Mouse (Mus musculus): ENCODE data around the gene Isl1.

Isl1 gene

DNA sequence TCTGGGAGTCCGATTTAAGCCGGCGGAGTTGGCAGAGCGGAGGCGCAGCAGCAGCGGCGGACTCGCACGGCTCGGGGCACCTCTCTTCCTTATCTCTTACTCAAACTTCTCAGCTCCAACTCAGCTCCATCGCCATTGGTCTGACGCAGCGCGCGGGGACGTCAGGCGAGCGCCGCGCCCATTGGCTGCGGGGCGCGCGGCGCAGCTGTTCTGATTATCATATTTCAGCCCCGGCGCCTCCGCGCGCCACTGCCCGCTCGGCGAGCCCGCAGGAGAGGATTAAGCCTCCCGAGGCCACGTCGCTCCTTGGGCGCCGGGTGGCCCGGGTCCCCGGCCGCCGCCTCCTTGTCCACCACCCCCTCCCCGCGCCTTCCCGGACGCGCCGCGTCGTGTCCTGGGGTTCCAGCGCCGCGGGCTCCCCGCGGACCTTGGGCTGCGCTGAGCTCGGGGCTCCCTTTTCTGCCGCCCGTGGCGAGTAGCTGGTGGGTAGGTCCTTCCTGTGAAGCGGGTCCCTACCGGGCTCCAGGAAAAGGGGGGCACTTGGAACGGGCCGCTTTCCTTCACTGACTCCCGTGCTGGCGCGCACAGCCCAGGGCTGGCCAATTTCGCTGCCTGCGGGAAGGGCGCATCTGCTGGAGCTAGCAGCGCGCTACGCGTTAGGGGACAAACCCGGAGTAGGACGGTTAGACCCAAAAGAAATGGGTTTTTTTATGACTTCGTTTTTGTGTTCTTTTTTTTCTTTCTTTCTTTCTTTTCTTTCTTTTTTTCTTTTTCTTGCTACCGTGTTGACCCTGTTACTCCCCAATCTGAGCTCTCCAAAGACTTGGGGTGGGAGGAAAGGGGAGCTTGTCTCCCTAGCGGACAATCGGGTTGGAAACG, at the start of gene Isl1:
Gene Isl1, minus strand, starts transcription at position 106 of the 879 bp plus-strand sequence.
- DNase-seq, result no peak

DNA sequence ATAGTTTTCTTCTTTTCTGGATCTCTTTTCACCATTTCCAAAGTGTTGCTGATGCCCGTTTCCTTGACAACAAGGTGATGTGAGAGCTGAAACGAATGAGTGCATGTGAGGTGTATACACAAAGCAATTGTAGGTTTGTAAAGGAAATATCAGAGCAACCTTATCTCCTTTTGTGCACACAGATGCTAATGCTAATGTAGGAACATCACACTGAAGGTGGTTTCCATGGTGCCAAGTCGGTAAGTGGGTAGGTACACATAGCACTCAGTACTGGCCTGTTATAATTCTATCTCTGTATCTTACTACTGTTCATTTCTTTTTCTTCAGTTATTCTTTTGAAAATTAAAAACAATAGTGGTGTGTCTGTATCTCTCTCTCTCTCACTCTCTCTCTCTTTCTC, 26.3 kb upstream of the Isl1 start:
- DNase-seq, result no peak

DNA sequence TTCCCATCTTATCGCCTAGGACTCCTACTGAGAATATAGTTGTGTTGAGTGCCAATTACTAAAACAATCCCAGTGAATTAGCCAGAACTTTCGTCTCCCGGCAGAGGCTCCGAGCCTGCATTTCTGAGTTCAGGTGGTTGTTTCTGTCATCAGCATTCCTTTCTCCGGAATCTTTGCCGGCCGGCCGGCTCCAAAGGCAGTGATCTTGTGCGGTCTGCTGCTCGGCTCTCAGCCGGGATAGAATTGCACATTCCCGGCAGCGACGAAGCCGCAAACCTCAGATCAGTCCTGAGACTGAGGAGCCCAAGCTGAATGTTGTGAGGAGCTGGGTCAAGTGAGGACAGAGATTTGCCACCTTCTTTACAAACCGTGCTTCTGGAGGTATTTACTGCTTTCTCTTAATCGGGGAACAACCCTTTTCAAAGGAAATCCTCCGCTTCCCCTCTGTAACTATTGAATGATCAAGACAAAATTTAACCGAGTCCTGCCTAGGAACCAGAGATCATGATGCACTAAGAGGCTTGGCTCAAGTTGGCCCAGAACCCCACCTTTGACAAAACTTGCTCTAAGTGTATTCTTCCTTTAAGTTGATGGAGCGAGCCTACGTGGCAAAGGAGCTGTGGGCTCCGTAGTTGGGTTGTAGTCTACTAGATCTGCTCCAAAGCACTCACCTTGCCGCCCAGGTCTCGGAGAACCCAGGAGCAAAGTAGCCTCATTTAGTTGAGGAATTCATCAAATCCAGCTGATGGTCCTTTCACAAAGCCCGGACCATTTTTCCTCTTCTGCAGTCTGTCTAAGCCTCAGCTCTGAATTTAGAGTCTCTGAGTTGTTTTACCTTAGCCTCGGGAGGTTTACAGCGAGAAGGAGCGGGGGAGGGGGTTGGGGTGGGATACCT, 4.4 kb upstream of the Isl1 start:
- no peak for DNase-seq

DNA sequence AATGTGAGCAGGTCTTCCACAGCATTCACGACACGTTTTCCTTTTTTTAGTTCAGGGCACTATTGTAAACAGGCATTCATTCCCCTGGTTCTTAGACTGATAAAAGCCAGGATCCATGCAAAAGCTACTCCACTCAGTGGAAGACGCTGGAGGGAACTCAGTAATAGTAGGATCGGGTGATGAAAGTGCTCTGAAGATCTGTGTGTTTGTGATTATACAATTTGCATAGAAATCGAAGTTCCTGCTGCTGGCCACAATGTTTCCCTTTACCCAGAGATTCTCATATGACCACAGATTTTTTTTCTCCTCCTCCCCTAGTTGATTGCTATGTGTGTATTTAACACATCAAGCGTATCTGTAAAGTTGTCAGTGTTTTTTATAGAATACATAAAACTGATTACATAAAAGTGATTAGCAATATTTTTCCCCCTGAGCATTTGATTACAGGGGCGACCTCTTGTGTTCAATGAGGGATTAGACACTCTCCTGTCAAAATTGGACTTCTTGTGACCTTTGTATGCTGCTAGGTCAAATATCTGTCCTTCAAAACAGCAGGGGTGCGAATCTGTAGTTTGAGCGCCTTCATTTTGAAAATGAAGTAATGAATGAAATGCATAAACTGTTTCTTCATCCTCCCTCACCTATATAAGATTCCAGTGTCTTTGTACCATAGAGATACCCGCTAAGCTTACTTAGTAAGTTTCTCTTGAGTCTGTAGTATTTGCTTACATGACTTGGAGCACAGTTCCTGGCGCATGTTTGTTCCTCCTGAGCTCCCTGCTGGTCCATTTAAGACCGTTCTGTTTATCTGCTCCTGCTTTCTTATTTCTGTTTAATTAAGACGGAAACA, 2.6 kb upstream of the Isl1 start:
- DNase-seq, result no peak

DNA sequence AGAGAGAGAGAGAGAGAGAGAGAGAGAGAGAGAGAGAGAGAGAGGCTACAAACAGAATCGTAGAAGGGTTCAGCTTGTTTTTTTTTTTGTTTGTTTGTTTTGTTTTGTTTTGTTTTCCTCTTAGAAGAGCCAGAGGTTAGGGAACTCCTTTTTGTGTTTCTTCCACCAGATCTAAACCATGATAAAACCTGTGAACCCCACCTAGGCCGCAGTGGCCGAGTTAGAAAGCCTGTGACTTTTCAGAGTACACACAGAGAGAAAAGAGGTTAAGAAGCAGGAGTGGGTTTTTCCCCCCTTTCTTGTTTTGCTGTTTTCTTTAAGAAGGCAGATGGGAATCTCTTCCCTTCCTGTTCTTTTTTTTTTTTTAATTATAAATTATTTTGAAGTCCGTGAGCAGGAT, 1.5 kb upstream of the Isl1 start:
- no peak for DNase-seq

DNA sequence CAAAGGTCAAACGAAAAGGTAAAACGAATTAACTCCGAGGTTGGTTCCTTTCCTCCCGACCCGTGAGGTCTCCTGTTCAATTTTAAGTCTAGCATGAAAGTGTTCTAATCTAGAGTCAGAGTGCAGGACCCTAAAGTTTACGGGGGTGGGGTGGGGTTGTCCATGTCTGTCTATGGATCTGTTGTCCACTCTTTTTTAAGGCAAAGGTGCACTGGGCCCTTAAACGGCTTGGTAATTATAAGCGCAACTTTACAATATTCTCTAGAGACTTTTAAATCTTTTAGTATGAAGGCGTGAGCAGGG, 925 bp upstream of the Isl1 start:
- no peak for DNase-seq

DNA sequence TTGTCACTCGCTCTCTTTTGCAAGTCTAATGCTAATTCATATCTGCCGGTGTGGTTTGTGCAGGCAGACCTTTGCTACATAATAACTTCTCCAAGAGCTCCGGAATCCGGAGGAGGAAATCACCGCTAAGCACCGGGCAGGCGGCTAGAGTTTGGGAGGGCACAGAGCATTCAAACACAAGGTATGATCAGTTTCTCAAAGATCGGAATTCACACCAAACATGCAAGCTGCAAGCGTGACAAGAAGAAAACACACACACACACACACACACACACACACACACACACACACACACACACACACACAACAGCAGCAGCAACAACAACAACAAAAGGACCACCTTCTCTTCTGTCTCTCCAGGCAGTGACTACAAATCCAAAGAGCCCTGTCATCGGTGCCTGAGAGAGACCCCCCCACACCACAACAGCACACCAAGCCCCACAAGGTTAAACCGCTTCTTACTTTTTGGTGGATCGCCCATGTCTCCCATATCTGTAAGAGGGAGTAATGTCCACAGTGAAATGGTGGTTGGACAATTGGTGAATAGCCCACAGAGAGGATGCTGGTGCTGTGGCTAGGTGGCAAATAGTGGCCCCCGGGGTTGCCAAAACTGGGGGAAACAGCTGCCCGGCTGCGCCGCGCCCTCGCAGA, 431 bp downstream of the Isl1 start:
- DNase-seq, result no peak

DNA sequence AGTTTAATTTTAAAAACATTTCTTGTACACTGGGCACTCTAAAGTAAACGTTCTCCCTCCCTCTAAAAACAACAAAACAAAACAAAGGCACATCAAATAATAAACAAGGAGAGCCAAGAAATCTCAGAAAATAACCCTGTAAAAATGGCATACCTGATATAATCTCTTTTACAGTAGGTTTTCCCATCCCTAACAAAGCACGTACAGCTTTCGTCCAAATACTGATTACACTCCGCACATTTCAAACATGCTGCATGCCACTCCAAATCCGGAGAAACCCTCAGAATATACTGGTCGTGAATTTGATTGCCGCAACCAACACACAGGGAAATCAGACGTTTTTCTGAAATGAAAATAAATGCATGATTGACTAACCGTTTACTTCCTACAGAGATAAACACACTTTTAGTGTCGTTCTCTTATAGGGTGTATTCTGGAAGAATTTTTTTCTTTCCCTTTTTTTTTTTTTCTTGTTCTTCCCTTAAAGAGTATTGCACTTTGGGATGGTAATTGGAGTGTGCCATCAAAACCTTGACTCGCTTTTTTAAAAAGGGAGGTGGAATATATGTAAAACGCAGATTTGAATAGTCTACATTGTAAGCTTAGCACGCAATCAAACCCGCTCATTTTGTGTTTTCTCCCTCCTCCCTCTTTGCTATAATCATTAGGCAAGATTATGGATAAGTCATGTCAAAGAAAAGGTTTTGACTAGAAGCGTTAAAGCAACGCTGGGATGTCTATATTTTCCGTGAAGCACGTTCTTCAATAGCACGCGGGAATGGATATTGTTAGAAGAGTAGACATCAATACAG, 1.2 kb downstream of the Isl1 start:
- DNase-seq, result no peak

DNA sequence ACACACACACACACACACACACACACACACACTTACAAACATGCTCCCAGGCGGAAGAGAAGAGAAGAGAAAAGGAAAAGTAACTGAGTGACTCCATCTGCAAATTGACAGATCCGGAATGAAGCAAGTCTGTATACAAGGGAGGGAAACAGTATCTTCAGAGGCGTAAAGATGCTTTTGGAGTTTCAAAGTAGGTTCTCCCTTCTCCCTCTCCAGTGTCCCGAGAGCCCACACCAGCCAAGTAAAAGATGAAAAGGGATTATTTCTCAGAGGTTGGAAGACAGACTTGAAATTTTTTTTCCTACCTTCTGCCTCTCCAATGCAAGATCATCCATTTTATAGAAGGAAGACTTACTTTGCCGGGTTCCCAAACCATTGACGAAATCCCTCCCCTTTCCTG, 2.9 kb downstream of the Isl1 start:
- no peak for DNase-seq

DNA sequence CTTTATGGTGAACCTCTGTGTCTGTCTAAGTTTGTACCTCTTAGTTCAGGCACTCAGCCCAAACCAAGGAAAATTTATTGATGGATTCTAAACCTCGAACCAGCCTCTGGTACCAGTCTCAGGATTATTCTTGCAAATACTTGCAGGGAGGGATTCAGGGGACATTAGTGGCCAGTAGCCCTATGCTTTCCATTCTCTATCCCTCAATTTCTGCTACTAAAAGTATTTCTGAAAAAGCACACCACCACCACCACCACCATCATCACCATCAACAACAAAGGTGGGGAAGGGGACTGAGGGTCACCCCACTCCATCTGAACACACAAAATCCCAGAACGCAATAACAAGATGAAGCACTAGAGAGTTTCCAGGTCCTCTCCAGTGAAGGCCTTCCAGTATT, 3.8 kb downstream of the Isl1 start:
- no peak for DNase-seq

DNA sequence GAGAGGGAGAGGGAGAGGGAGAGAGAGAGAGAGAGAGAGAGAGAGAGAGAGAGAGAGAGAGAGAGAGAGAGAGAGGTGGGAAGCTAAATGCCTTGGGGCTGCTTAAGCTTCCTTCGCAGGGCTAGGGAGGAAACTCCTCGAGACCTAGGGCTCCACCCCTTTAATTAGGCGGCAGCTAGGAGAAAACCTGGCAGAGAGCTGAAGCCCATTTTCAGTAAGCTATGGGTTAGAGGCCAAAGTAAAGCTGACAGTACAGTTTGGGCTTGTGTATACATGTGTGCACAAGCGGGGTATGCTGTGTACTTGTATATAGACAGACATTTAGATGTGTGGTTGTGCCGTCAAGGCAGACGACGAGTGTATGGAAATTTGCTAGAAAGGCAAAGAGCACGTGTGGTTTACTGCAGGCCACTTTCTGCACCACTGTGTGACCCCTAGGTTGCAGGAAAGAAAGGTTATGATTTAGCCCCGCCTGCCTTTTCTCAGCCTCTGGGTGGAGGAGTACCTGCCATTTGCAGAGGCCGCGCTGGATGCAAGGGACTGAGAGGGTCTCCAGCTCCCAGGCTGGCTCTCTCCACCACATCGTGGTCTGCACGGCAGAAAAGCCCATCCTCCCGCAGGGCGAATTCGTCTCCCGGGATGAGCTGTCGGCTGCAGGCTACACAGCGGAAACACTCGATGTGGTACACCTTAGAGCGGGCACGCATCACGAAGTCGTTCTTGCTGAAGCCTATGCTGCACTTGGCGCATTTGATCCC, 4.6 kb downstream of the Isl1 start:
- DNase-seq, result no peak

DNA sequence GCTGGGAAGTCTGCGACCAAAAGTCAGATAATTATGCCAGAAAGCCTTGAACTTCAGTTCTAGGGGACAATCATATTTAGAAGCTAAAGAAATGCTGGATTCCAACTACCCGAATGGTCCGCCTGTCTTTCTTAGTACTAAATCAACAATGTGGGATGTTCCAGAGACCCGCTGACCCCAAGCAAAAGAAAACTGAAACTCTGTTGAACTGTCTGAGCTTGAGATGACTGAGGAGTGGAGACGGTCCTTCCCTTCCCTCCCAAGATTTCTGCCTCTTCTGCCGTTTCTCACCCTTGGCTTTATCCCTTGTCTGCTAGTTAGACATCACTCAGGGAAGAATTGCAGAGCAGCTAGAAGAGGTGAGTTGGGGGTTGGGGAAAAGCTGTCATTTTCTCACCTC, 5.7 kb downstream of the Isl1 start:
- DNase-seq, result no peak

DNA sequence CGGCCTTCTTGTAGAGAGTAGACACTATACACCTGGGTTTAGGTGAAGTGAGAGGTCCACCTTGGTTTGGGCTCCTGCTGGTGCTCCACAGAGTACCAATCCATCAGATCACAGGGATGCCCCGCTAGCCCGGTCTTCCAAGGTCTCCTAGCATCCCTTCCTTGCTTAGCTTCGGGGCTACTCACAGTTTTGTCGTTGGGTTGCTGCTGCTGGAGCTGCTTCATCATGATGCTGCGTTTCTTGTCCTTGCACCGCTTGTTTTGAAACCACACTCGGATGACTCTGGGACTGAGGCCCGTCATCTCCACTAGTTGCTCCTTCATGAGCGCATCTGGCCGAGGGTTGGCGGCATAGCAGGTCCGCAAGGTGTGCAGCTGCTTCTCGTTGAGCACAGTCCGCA, 6.6 kb downstream of the Isl1 start:
- no peak for DNase-seq

DNA sequence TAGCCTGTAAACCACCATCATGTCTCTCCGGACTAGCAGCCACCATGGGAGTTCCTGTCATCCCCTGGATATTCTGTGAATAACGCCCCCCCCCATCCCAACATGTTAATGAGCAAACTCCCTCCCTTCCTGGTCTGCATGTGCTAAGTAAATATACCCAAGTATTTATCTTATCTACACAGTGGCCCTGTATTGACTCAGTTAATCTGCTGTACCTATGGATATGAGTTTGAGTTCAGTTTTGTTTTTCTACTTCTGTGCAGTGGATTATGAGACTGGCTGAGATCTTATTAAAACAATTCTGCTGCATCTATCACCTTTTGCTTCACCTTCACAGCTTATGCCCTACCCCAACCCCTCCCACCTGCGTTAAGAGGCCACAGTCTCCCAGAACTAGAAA, 7.8 kb downstream of the Isl1 start:
- no peak for DNase-seq

DNA sequence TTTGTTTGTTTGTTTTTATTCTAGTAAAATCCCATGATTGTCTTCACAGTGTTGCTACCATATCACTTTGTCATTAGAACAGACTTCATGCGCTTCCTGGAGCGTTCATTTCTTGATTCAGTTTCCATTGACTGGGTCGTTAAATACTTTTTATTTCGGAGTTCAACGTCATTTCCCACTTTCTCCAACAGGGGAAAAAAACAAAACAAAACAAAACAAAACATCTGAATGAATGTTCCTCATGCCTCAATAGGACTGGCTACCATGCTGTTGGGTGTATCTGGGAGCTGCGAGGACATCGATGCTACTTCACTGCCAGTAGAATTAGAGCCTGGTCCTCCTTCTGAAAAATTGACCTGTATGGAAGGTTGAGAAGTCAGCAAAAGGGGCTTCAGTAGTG, 10.2 kb downstream of the Isl1 start:
- DNase-seq, result no peak

DNA sequence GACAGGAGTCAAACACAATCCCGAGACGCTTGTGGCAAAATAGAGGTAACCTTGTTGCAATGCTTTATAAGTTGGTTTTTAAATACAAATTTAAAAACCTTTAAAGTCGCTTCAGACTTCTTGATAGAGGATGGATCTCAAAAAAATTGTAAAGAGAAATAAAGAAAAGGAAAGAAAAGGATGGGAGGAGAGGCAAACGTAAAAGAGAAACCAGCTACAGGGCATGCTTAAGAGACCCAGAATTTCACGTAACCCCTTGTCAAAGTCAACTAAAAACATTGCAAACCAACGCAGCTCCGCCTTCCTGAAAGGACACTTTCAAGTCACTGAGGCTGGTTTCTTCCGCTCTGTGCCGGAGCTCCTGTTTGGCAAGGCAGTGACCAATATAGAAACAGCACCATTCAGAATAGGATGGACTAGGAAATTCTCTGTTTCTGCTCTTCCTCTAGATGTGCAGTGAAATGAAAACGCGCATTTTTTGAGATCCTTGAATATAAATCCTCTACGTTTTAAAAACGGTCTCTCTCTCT, 10.8 kb downstream of the Isl1 start:
- DNase-seq, result no peak

DNA sequence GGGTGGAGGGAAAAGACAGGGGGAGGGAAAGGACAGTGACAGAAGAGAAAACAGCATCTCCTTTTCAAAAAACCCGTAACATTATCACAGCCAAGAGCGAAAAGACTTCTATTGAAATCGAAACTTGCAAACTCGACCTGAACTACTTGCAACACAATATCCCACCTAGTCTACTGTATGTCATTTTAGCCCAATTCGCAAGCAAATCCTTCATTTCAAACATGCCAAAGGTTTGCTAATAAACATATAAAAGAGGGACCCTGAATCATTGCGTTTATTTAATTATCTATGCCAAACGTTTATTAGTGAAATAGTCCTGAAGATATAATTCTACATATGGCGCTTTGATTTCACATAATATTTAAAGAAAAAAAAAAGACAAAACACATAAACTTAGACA, 11.5 kb downstream of the Isl1 start:
- DNase-seq, result no peak

DNA sequence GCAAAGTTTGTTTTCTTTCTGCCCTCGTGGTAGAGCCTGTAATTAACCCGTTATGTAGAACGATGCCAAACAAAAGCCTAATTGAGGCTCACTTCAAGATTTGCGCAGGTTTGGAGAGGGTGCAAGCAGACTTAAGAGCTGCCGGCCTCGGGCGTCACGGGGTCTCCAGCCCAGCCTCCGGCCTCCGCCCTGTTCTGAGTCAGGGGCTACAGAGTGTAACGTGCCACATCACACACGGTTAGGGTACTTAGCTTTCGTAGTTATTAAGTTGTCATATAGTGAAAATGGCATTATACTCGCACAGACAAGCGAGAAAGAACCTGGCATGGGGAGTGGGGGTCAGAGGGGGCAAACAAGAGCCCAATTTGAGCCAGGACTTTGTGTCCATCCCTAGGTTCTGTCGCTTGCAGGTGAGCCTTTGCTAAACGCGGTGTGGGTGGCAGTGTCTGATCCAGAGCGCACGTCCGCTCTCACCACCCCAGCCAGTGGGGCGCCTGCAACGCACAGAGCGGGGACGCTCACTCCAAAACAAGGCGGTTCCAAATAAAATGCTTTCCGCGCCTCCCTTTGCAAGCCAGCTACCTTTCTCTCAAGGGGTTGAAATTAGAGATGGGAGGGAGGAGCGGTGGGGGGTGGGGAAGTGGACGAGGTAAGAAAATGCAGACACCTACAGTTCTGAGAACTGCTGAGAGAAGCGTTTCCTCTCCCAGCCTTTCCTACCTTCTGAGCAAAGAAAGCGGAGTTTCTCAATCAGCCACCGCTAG, 12.3 kb downstream of the Isl1 start:
- DNase-seq, result no peak

DNA sequence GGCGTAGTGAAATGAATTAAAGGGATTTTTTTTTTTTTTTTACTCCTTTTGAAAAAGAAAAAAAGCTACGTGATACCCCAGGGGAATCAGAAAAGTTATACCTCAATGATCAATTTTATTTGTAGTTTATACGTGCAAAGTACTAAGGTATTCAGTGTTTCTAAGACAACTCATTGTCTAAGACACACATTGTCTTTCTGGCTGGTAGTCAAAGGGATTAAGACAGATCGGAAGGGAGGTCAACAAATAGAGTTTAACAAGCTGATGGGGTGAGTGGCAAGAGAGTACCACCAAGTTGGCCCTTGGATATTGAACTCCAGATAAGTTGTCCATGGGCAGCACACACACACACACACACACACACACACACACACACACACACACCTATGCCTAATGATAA, 14.1 kb downstream of the Isl1 start:
- no peak for DNase-seq

DNA sequence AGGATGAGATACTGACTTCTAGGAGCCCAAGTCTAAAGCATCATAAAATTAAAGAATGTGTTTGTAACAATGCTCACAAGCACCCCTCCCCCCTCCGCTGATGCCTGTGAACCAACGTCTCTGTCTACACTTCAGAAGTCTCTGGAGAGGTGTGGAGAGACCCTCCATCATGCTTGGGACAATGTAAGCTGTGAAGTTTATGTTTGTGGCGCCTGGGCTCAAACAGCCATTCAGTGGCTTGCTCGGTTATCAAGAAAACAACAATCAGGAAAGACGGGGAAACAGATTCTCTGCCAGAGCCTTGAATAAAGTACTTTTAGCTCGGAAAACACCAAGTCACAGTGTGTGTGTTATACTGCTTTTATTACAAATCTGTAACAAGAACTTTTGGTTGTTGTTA, 14.8 kb downstream of the Isl1 start:
- no peak for DNase-seq
